In the genomic region with DNA sequence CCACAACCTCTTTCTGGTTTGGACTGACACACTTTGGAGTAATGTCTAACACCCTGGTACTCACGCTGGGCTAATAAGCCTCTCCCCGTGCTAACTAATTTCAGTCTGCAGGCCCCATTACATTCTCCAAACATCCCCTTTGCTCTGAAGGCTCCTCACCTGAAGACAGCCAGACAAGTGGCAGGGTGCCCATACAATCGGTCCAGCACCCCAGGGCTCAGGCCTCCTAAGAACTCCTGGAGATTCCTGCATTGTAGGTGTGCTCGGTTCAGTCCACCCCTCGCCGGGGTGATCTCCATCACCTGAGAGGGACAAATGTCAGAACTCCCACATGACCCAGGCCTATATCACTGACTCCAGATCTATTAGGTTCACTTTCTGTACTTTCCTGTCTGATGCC, we compare ENCODE assay signal across 11 mouse cellular contexts. TPM values are rescaled to one million over a fixed set of nuclear protein-coding genes. Genes with fewer than 3 reads are reported as not detected.
DNase-seq lines count a peak whose midpoint lies in the region; ATAC-seq and TF ChIP-seq lines count a peak whose summit lies in the region.
"Had no signal": no experiment of that assay in that cellular context is flagged by ENCODE, and none has a peak within 500 bp of the region (broad histone marks: within the 10 kb centered on the region; RNA-seq: fewer than 3 reads in every experiment).

No protein-coding gene starts in this region.

- no peak for DNase-seq in hindbrain, embryonic 10.5 days (ENCODE audit: low spot score)
- no peak for DNase-seq in hindbrain, embryonic 11.5 days (ENCODE audit: low spot score)
- DNase-seq in thymus, adult 2 months: peak; percentile 14
- no peak for DNase-seq in thymus, adult 18-20 months
- DNase-seq in limb, embryonic 10.5 days (ENCODE audit: low spot score): no peak
- peak; percentile 54 for DNase-seq in thymus, postnatal 4 days
- no peak for DNase-seq in layer of hippocampus, adult 11-12 months (ENCODE audit: low spot score)
- DNase-seq in left cerebral cortex, postnatal 10 days (ENCODE audit: extremely low spot score in 1 of 2, low spot score in 2 of 2): no peak
- DNase-seq: right cerebral cortex, postnatal 25 days had no signal

- WGBS in hindbrain, embryonic 10.5 days: 89% methylated on average over 6 of the region's 6 CpGs
- WGBS in hindbrain, embryonic 11.5 days: 90% methylated on average over 6 of the region's 6 CpGs
- 94% methylated on average over 6 of the region's 6 CpGs for WGBS in thymus, adult 2 months
- WGBS in limb, embryonic 10.5 days: 88% methylated on average over 6 of the region's 6 CpGs

- peaks cover 20% of the 10 kb centered on the region for H3K36me3 ChIP-seq in hindbrain, embryonic 10.5 days
- H3K36me3 ChIP-seq in hindbrain, embryonic 11.5 days (ENCODE audit: control insufficient read depth, insufficient read depth, low read length): no peaks in the 10 kb centered on the region
- H3K36me3 ChIP-seq in thymus, adult 2 months (ENCODE audit: control insufficient read depth, insufficient read depth, low read length): peaks cover 3% of the 10 kb centered on the region; the same call in 1 of the 2 replicates
- H3K36me3 ChIP-seq in limb, embryonic 10.5 days: peaks cover 26% of the 10 kb centered on the region

- intact Hi-C loops in left cerebral cortex, postnatal 10 days (cut with DNase I): no loop called here

- H3K4me2 ChIP-seq in hindbrain, embryonic 11.5 days (replicated peaks; ENCODE audit: low read depth, low read length): no peak overlapping the region; the same call in 1 of the 2 replicates

- no peak for TF ChIP-seq POLR2A in thymus, adult 2 months (IDR thresholded peaks at IDR 0.05; ENCODE audit: control insufficient read depth, extremely low read depth, insufficient read depth, low read length, poor library complexity)

- no peaks in the 10 kb centered on the region for H3K9me3 ChIP-seq in hindbrain, embryonic 10.5 days
- H3K9me3 ChIP-seq in hindbrain, embryonic 11.5 days (ENCODE audit: control insufficient read depth, low read length): no peaks in the 10 kb centered on the region
- H3K9me3 ChIP-seq in limb, embryonic 10.5 days (replicated peaks): no peaks in the 10 kb centered on the region

- peak overlapping the region; percentile 77 for H3K4me3 ChIP-seq in hindbrain, embryonic 10.5 days
- no peak overlapping the region for H3K4me3 ChIP-seq in hindbrain, embryonic 11.5 days (ENCODE audit: low read depth, low read length)
- peak overlapping the region; percentile 44 for H3K4me3 ChIP-seq in thymus, adult 2 months (ENCODE audit: control insufficient read depth, insufficient read depth, low read length)
- H3K4me3 ChIP-seq in limb, embryonic 10.5 days: peak overlapping the region; percentile 86

- H3K27me3 ChIP-seq in hindbrain, embryonic 10.5 days (ENCODE audit: insufficient read depth, poor library complexity, severe bottlenecking): no peaks in the 10 kb centered on the region
- no peaks in the 10 kb centered on the region for H3K27me3 ChIP-seq in hindbrain, embryonic 11.5 days (ENCODE audit: control insufficient read depth, insufficient read depth, low read length)
- no peaks in the 10 kb centered on the region for H3K27me3 ChIP-seq in thymus, adult 2 months (ENCODE audit: control insufficient read depth, insufficient read depth, low read length)
- H3K27me3 ChIP-seq in limb, embryonic 10.5 days (ENCODE audit: low read depth, poor library complexity, severe bottlenecking): no peaks in the 10 kb centered on the region

- no peak overlapping the region for H3K9ac ChIP-seq in hindbrain, embryonic 11.5 days (ENCODE audit: low read depth, low read length)

- ATAC-seq in hindbrain, embryonic 11.5 days (ENCODE audit: low FRiP score): no peak

- H3K27ac ChIP-seq in hindbrain, embryonic 10.5 days: no peak overlapping the region
- no peak overlapping the region for H3K27ac ChIP-seq in hindbrain, embryonic 11.5 days (ENCODE audit: low read depth, low read length)
- H3K27ac ChIP-seq in thymus, adult 2 months (ENCODE audit: control insufficient read depth, insufficient read depth, low read length): peak overlapping the region; percentile 100
- no peak overlapping the region for H3K27ac ChIP-seq in limb, embryonic 10.5 days

- TF ChIP-seq CTCF in thymus, adult 2 months (IDR thresholded peaks at IDR 0.05; ENCODE audit: borderline replicate concordance, control insufficient read depth, extremely low read depth, insufficient read depth, low read length, poor library complexity): no peak

- peaks cover 21% of the 10 kb centered on the region for H3K4me1 ChIP-seq in hindbrain, embryonic 10.5 days (replicated peaks)
- H3K4me1 ChIP-seq in hindbrain, embryonic 11.5 days (replicated peaks; ENCODE audit: control insufficient read depth, insufficient read depth, low read length): peaks cover 4% of the 10 kb centered on the region; the same call in 1 of the 2 replicates
- peaks cover 39% of the 10 kb centered on the region for H3K4me1 ChIP-seq in thymus, adult 2 months (replicated peaks; ENCODE audit: control insufficient read depth, insufficient read depth, low read length)
- H3K4me1 ChIP-seq in limb, embryonic 10.5 days: peaks cover 18% of the 10 kb centered on the region

RNA-seq across cellular contexts. Expression of gene Gtf2h4, which starts 1.0 kb away (rescaled TPM):
- 45.7 and 56.5 TPM in 2 replicates for polyA plus RNA-seq in hindbrain, embryonic 10.5 days (2016; fragmentation: Nextera tagmentation; extraction: Ambion mirVana)
- polyA plus RNA-seq in hindbrain, embryonic 11.5 days (2014; fragmentation: Nextera tagmentation; extraction: Ambion mirVana): 37.8 and 41.4 TPM in 2 replicates
- 317 and 352 TPM in 2 replicates for polyA plus RNA-seq in thymus, adult 2 months (2012; rRNA removed)
- 67.0 and 72.4 TPM in 2 replicates for polyA plus RNA-seq in limb, embryonic 10.5 days (2016; fragmentation: Nextera tagmentation; extraction: Ambion mirVana)
- 10 to 100 TPM; 23.5 to 24.1 TPM for total RNA-seq in left cerebral cortex, postnatal 10 days (2021)

RNA-seq across cellular contexts. Expression of gene Vars2, which starts 5.1 kb away (rescaled TPM):
- polyA plus RNA-seq in hindbrain, embryonic 10.5 days (2016; fragmentation: Nextera tagmentation; extraction: Ambion mirVana): 16.7 and 17.4 TPM in 2 replicates
- 6.9 and 8.7 TPM in 2 replicates for polyA plus RNA-seq in hindbrain, embryonic 11.5 days (2014; fragmentation: Nextera tagmentation; extraction: Ambion mirVana)
- polyA plus RNA-seq in thymus, adult 2 months (2012; rRNA removed): 153 and 171 TPM in 2 replicates
- polyA plus RNA-seq in limb, embryonic 10.5 days (2016; fragmentation: Nextera tagmentation; extraction: Ambion mirVana): 21.1 and 21.5 TPM in 2 replicates
- total RNA-seq in left cerebral cortex, postnatal 10 days (2021): 10 to 100 TPM; 31.2 to 42.6 TPM

RNA-seq across cellular contexts. Expression of gene Mucl3, which starts 29.0 kb away (rescaled TPM):
- 0.08 and 0.10 TPM in 2 replicates for polyA plus RNA-seq in hindbrain, embryonic 10.5 days (2016; fragmentation: Nextera tagmentation; extraction: Ambion mirVana)
- 0.32 TPM in 1 of 2 replicates, not detected in the other for polyA plus RNA-seq in hindbrain, embryonic 11.5 days (2014; fragmentation: Nextera tagmentation; extraction: Ambion mirVana)
- polyA plus RNA-seq in thymus, adult 2 months (2012; rRNA removed): 0.05 and 0.11 TPM in 2 replicates
- polyA plus RNA-seq in limb, embryonic 10.5 days (2016; fragmentation: Nextera tagmentation; extraction: Ambion mirVana): 0.08 and 0.24 TPM in 2 replicates
- not detected for total RNA-seq in left cerebral cortex, postnatal 10 days (2021)
- total RNA-seq: layer of hippocampus, postnatal 14 days had no signal

RNA-seq across cellular contexts. Expression of gene Ddr1, which starts 31.9 kb away (rescaled TPM):
- 134 and 184 TPM in 2 replicates for polyA plus RNA-seq in hindbrain, embryonic 10.5 days (2016; fragmentation: Nextera tagmentation; extraction: Ambion mirVana)
- 69.9 and 78.8 TPM in 2 replicates for polyA plus RNA-seq in hindbrain, embryonic 11.5 days (2014; fragmentation: Nextera tagmentation; extraction: Ambion mirVana)
- 33.6 and 43.6 TPM in 2 replicates for polyA plus RNA-seq in thymus, adult 2 months (2012; rRNA removed)
- polyA plus RNA-seq in limb, embryonic 10.5 days (2016; fragmentation: Nextera tagmentation; extraction: Ambion mirVana): 18.3 and 21.9 TPM in 2 replicates
- total RNA-seq in left cerebral cortex, postnatal 10 days (2021): 10 to 100 TPM; 39.6 to 40.1 TPM

RNA-seq across cellular contexts. Expression of gene Gm9573, which starts 46.1 kb away (rescaled TPM):
- not detected in 2 replicates for polyA plus RNA-seq in hindbrain, embryonic 10.5 days (2016; fragmentation: Nextera tagmentation; extraction: Ambion mirVana)
- polyA plus RNA-seq in hindbrain, embryonic 11.5 days (2014; fragmentation: Nextera tagmentation; extraction: Ambion mirVana): not detected in 2 replicates
- polyA plus RNA-seq in thymus, adult 2 months (2012; rRNA removed): 0.09 and 0.23 TPM in 2 replicates
- not detected in 2 replicates for polyA plus RNA-seq in limb, embryonic 10.5 days (2016; fragmentation: Nextera tagmentation; extraction: Ambion mirVana)
- not detected for total RNA-seq in left cerebral cortex, postnatal 10 days (2021)
- total RNA-seq: layer of hippocampus, postnatal 14 days; MEL had no signal

Comparison
In these comparisons a context has a peak if more than half of its experiments do, and no peak if none do; other contexts are left out.
1. DNase-seq: peak in thymus, adult 2 months (single experiment) and thymus, postnatal 4 days (single experiment); none in hindbrain, embryonic 10.5 days (single experiment), hindbrain, embryonic 11.5 days (single experiment), thymus, adult 18-20 months (0 of 2), limb, embryonic 10.5 days (single experiment), layer of hippocampus, adult 11-12 months (single experiment) and left cerebral cortex, postnatal 10 days (0 of 2).